Mouse (Mus musculus) liver, embryonic 14 days (tissue): ENCODE results near the gene Prss16. TPM values are rescaled to one million over a fixed set of nuclear protein-coding genes. Genes with fewer than 3 reads are reported as not detected.

Experiments
- polyA plus RNA-seq: library from polyadenylated mRNA; depleted of rRNA; stranded (reverse); fragments of >200 nt; gene quantifications from 2 replicates; pipeline ENCODE4 v1.2.3, GENCODE M21; 2012; rRNA removed

The Prss16 gene
- 0.35 and 0.44 TPM in 2 replicates for polyA plus RNA-seq

GRCm38 (mm10) chr13:22009642-22010041, at the start of gene Prss16:
TSS of gene Prss16 (minus strand) at chr13:22009742.

GRCm38 (mm10) chr13:22042568-22043502, 33.3 kb upstream of the Prss16 start, which contains the start of the genes Hist1h2ag and Hist1h2bj:
TSS of gene Hist1h2ag (minus strand) at chr13:22042944.
TSS of gene Hist1h2bj (plus strand) at chr13:22043214.

GRCm38 (mm10) chr13:22041142-22041536, 31.6 kb upstream of the Prss16 start, which contains the start of gene Hist1h4i:
TSS of gene Hist1h4i (minus strand) at chr13:22041362.

GRCm38 (mm10) chr13:22035267-22036148, 26.0 kb upstream of the Prss16 start, which contains the start of the genes Hist1h2ah and Hist1h2bk:
TSS of gene Hist1h2ah (minus strand) at chr13:22035568.
TSS of gene Hist1h2bk (plus strand) at chr13:22035870.

GRCm38 (mm10) chr13:21980981-21981802, 28.4 kb downstream of the Prss16 start, which contains the start of gene Pom121l2:
TSS of gene Pom121l2 (plus strand) at chr13:21981194.

Other genes with a start within 250 kb of the Prss16 start
- 9.7 and 11.9 TPM in 2 replicates for gene Hist1h1b, start 229.1 kb downstream of the Prss16 start, polyA plus RNA-seq
- 30.9 and 33.6 TPM in 2 replicates for gene Hist1h3i, start 226.4 kb downstream of the Prss16 start, polyA plus RNA-seq
- gene Hist1h2an, start 222.5 kb downstream of the Prss16 start, polyA plus RNA-seq = 10.0 and 11.5 TPM in 2 replicates
- gene Hist1h2bp, start 222.3 kb downstream of the Prss16 start, polyA plus RNA-seq = 2.1 and 3.0 TPM in 2 replicates
- gene Hist1h2bq, start 199.5 kb downstream of the Prss16 start, polyA plus RNA-seq = 10.6 and 13.5 TPM in 2 replicates
- gene Hist1h2ao, start 199.3 kb downstream of the Prss16 start, polyA plus RNA-seq = 0.12 and 0.19 TPM in 2 replicates
- gene Hist1h4m, start 198.0 kb downstream of the Prss16 start, polyA plus RNA-seq = not detected in 2 replicates
- gene Hist1h4n, start 177.5 kb downstream of the Prss16 start, polyA plus RNA-seq = 44.5 and 54.6 TPM in 2 replicates
- gene Hist1h2ap, start 176.2 kb downstream of the Prss16 start, polyA plus RNA-seq = 78.6 and 88.4 TPM in 2 replicates
- gene Hist1h2br, start 176.0 kb downstream of the Prss16 start, polyA plus RNA-seq = 5.4 and 8.3 TPM in 2 replicates
- 0.38 and 0.40 TPM in 2 replicates for gene Zfp184, start 64.6 kb downstream of the Prss16 start, polyA plus RNA-seq
- gene Pom121l2, start 28.5 kb downstream of the Prss16 start, polyA plus RNA-seq = not detected in 2 replicates
- 4.6 and 8.3 TPM in 2 replicates for gene Hist1h2ah, start 25.8 kb upstream of the Prss16 start, polyA plus RNA-seq
- gene Hist1h2bk, start 26.1 kb upstream of the Prss16 start, polyA plus RNA-seq = 16.6 and 17.0 TPM in 2 replicates
- 88.8 and 92.7 TPM in 2 replicates for gene Hist1h4i, start 31.6 kb upstream of the Prss16 start, polyA plus RNA-seq
- gene Hist1h2ag, start 33.2 kb upstream of the Prss16 start, polyA plus RNA-seq = 30.4 and 32.0 TPM in 2 replicates
- 23.7 and 28.8 TPM in 2 replicates for gene Hist1h2bj, start 33.5 kb upstream of the Prss16 start, polyA plus RNA-seq
- gene Vmn1r188, start 74.7 kb upstream of the Prss16 start, polyA plus RNA-seq = not detected in 2 replicates
- not detected in 2 replicates for gene Vmn1r189, start 96.1 kb upstream of the Prss16 start, polyA plus RNA-seq
- not detected in 2 replicates for gene Vmn1r191, start 174.2 kb upstream of the Prss16 start, polyA plus RNA-seq
- gene Vmn1r192, start 181.4 kb upstream of the Prss16 start, polyA plus RNA-seq = not detected in 2 replicates
- not detected in 2 replicates for gene Vmn1r193, start 213.4 kb upstream of the Prss16 start, polyA plus RNA-seq
- not detected in 2 replicates for gene Vmn1r194, start 234.5 kb upstream of the Prss16 start, polyA plus RNA-seq